Mouse (Mus musculus) spleen, adult 2 months (tissue): ENCODE results near the gene Arsa.

Experiments
- CTCF ChIP-seq: fragments of 200-500 bp; IDR thresholded peaks from 2 replicates; pipeline ENCODE4 v1.5.1; 2011; ENCODE audit warnings: mild to moderate bottlenecking, inconsistent platforms; ENCODE audit not compliant: insufficient read depth, insufficient read length, insufficient replicate concordance; ENCODE audit errors: extremely low read depth
- POLR2A ChIP-seq: fragments of 200-500 bp; IDR thresholded peaks from 2 replicates; pipeline ENCODE4 v1.6.1; 2011; ENCODE audit warnings: low read depth, low read length, inconsistent platforms

DNA sequence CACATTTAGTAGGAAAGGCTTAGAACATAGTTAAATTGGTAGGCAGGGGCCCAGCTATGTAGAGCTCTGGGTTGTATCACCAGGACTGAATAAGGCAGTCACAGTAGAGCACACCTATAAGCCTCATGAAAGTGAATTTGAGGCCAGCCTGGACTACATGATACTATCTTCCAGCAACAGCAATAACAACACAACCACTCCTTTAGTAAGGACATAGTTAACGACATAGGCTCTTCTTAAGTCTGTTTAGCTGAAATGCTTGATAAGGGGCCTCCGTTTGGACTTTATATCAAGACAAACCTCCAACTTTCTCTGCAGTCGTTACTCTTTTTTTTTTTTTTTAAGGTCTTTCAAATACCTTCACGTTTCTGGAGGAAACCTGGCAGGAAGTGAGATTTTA is 35.5 kb upstream of the Arsa start:
- no peak for TF ChIP-seq CTCF
- no peak for TF ChIP-seq POLR2A
